Mouse (Mus musculus) liver, embryonic 11.5 days (tissue): Measurements from ENCODE around the gene Gphn. TPM values are rescaled to one million over a fixed set of nuclear protein-coding genes. Genes with fewer than 3 reads are reported as not detected.
"Not testable (repeated sequence)": the region's sequence is repeated elsewhere in the genome, so short reads cannot be mapped to it uniquely, and the experiment has no call there.

Experiments used
- ATAC-seq: fragments of 200-750 bp; cut with Nextera tagmentation; replicated peaks from 2 replicates; pipeline ENCODE4 v1.8.0; 2017; ENCODE audit warnings: moderate number of reproducible peaks, mild to moderate bottlenecking, moderate TSS enrichment, moderate library complexity; ENCODE audit not compliant: low FRiP score
- DNase-seq: peaks from one replicate; pipeline ENCODE4 v3.0.0-alpha.2; 2017; ENCODE audit warnings: low spot score
- H3K27ac ChIP-seq: fragments of 300-500 bp; sonication (generic); 2 replicates; pipeline ENCODE4 v1.5.1; 2014; ENCODE audit warnings: mild to moderate bottlenecking, low read depth, low read length, control low read depth
- H3K27me3 ChIP-seq: fragments of 300-500 bp; sonication (generic); replicated peaks from 2 replicates; pipeline ENCODE4 v1.6.1; 2014; ENCODE audit warnings: low read length, mixed read lengths; ENCODE audit not compliant: control insufficient read depth, insufficient read depth
- H3K36me3 ChIP-seq: fragments of 300-500 bp; sonication (generic); 2 replicates; pipeline ENCODE4 v1.6.1; 2014; ENCODE audit warnings: mild to moderate bottlenecking, low read length, moderate library complexity, mixed read lengths; ENCODE audit not compliant: control insufficient read depth, insufficient read depth
- H3K4me1 ChIP-seq: fragments of 300-500 bp; sonication (generic); replicated peaks from 2 replicates; pipeline ENCODE4 v1.6.1; 2014; ENCODE audit warnings: low read length, mixed read lengths; ENCODE audit not compliant: control insufficient read depth, insufficient read depth
- H3K4me2 ChIP-seq: fragments of 300-500 bp; sonication (generic); 2 replicates; pipeline ENCODE4 v1.6.1; 2014; ENCODE audit warnings: mild to moderate bottlenecking, control low read depth, moderate library complexity
- H3K4me3 ChIP-seq: fragments of 300-500 bp; sonication (generic); 2 replicates; pipeline ENCODE4 v1.5.1; 2014; ENCODE audit warnings: low read depth, low read length, control low read depth
- H3K9ac ChIP-seq: fragments of 300-500 bp; sonication (generic); 2 replicates; pipeline ENCODE4 v1.6.1; 2014; ENCODE audit warnings: low read depth, low read length, control low read depth
- H3K9me3 ChIP-seq: fragments of 300-500 bp; sonication (generic); 2 replicates; pipeline ENCODE4 v1.6.1; 2016; ENCODE audit warnings: low read length, inconsistent platforms, mixed read lengths; ENCODE audit not compliant: control insufficient read depth
- WGBS: fragments of 180-500 bp; shearing (Covaris S2); extraction: QIAGEN DNeasy Blood & Tissue Kit; methylation state at CpG from one replicate; pipeline ENCODE4 v1.1.7; 2014; 5-methylcytosine and 5-hydroxymethylcytosine counted together
- polyA plus RNA-seq: library from polyadenylated mRNA; unstranded; fragments of >200 nt; fragmentation: Nextera tagmentation; extraction: Ambion mirVana; gene quantifications from 2 replicates; pipeline ENCODE4 v1.2.1, GENCODE M21; 2014

Gene Gphn
- polyA plus RNA-seq, 1 experiment from 2014 or later: 13.2 TPM

DNA sequence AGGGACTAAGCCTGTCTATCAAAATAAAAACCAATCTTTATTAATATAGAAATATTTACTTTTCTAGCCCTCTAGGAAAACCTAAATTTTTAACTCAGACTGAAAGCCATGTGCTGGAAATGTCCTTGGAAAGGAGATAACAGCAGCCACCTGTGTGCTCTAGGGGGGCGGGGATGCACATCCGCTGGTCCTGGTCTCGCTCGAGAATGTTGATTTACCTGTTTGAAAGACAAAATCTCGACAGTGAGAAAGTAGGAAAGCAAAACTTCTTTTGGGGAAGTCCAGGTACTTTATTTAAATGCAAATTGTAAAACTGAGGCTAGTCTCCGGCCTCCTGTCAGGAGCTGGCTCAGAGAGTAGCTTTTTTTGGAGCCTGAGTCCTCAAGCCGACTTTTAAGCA, 181.3 kb downstream of the Gphn start:
- H3K4me1 ChIP-seq, H3K4me3 ChIP-seq, H3K4me2 ChIP-seq, H3K36me3 ChIP-seq, H3K9me3 ChIP-seq, DNase-seq, H3K9ac ChIP-seq, H3K27ac ChIP-seq, ATAC-seq, H3K27me3 ChIP-seq: not testable (repeated sequence)
- WGBS: 62% methylated on average over 7 of the region's 7 CpGs

DNA sequence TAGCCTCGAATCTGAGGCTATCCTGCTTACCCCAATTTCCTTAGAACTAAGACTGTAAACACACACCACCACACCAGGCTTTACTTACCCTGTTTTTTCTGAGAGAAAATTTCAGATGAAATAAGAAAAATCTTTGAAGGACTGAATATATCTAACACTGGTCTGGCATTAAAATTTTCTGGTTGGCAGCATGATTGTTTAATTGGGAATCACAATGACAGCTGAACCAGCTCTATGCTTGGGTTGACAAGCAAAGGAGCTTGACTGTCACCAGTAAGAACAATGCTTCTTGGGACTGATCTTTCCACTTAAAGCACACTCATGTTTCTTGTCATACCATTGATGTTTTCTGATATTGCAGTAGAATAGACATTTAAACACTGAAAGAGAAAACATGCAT, 296.0 kb downstream of the Gphn start:
- no peak overlapping the region for H3K4me3 ChIP-seq
- 48% methylated on average over 1 of the region's 1 CpGs for WGBS
- H3K27ac ChIP-seq: no peak overlapping the region
- no peaks in the 10 kb centered on the region for H3K4me1 ChIP-seq
- no peak overlapping the region for H3K9ac ChIP-seq
- H3K27me3 ChIP-seq: no peaks in the 10 kb centered on the region
- H3K4me2 ChIP-seq: no peak overlapping the region
- DNase-seq (no peak), ATAC-seq (no peak)
- no peaks in the 10 kb centered on the region for H3K9me3 ChIP-seq
- H3K36me3 ChIP-seq: no peaks in the 10 kb centered on the region

DNA sequence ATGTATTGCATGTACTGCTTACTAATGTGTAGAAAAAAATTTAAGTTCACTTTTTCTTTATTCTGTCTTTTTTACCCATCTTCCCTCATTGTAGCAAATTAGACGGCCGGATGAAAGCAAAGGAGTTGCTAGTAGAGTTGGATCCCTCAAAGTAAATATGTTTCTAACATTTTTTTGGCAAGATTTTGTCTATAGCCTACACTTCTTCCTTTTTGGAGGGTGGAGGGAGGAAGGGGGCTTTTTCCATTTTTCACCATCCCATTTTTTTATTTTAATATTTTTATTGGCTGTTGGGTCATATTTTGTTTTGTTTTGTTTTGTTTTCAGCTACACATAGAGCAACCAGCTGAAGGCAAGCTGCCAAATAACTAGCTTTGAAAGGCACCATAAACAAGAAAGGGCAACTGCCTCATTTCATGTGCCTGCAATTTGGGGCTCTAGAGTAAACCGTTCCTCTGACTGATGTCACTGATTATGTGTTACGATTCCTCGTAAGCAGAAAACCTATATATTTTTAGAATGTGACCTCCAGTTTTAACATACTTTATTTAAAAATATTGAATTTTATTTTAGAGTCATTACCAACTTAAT, 296.7 kb downstream of the Gphn start:
- no peaks in the 10 kb centered on the region for H3K9me3 ChIP-seq
- no peak for ATAC-seq
- H3K27ac ChIP-seq: no peak overlapping the region
- no peak for DNase-seq
- H3K4me1 ChIP-seq: no peaks in the 10 kb centered on the region
- H3K9ac ChIP-seq: no peak overlapping the region
- no peaks in the 10 kb centered on the region for H3K27me3 ChIP-seq
- WGBS: 95% methylated on average over 5 of the region's 5 CpGs
- no peaks in the 10 kb centered on the region for H3K36me3 ChIP-seq
- no peak overlapping the region for H3K4me2 ChIP-seq
- no peak overlapping the region for H3K4me3 ChIP-seq

- ATAC-seq, H3K27me3 ChIP-seq, H3K9me3 ChIP-seq, DNase-seq, H3K4me1 ChIP-seq, H3K36me3 ChIP-seq, H3K4me3 ChIP-seq, H3K4me2 ChIP-seq, H3K27ac ChIP-seq, H3K9ac ChIP-seq: not testable (repeated sequence)
These were observed 311.4 kb downstream of the Gphn start for GRCm38 (mm10) chr12:78537590-78537989.

- Histone ChIP-seq H3K27ac (no peak overlapping the region), H3K4me3 (no peak overlapping the region), H3K27me3 (no peaks in the 10 kb centered on the region), H3K4me2 (no peak overlapping the region), H3K9ac (no peak overlapping the region), H3K36me3 (no peaks in the 10 kb centered on the region), H3K4me1 (no peaks in the 10 kb centered on the region), H3K9me3 (no peaks in the 10 kb centered on the region)
- ATAC-seq (no peak), DNase-seq (no peak)
- 73% methylated on average over 2 of the region's 2 CpGs for WGBS
These were observed 324.7 kb downstream of the Gphn start for GRCm38 (mm10) chr12:78550913-78551312.

DNA sequence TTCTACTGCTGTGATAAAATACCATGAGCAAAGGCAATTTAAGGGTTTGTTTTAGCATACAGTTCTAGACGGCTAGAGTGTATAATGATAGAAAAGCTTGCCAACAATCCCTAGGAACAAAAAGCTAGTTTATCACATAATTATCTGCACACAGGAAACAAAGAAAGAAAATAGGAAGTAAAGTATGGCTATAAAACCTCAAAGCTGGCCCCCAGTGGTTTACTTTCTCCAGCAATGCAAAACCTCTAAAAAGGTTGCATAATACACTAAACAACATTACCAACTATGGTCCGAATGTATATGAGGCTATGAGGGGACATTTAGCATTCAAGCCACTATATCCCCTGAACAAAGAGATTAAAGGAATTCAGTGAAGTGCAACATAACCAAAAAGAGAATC, 405.6 kb downstream of the Gphn start:
- WGBS: 54% methylated on average over 2 of the region's 2 CpGs

GRCm38 (mm10) chr12:78639466-78639865, 413.3 kb downstream of the Gphn start:
- Histone ChIP-seq H3K9ac (no peak overlapping the region), H3K4me1 (no peaks in the 10 kb centered on the region), H3K4me3 (no peak overlapping the region), H3K9me3 (no peaks in the 10 kb centered on the region), H3K27ac (no peak overlapping the region), H3K27me3 (no peaks in the 10 kb centered on the region), H3K4me2 (no peak overlapping the region), H3K36me3 (no peaks in the 10 kb centered on the region)
- ATAC-seq: no peak
- DNase-seq: no peak
- 17% methylated on average over 1 of the region's 1 CpGs for WGBS

More for the DNA sequence above, 405.6 kb downstream of the Gphn start:
- Histone ChIP-seq H3K36me3 (no peaks in the 10 kb centered on the region), H3K27ac (no peak overlapping the region), H3K9ac (no peak overlapping the region), H3K9me3 (no peaks in the 10 kb centered on the region), H3K4me3 (no peak overlapping the region), H3K4me2 (no peak overlapping the region), H3K4me1 (no peaks in the 10 kb centered on the region), H3K27me3 (no peaks in the 10 kb centered on the region)
- DNase-seq (no peak), ATAC-seq (no peak)

- Histone ChIP-seq H3K36me3 (no peaks in the 10 kb centered on the region), H3K27ac (no peak overlapping the region), H3K9ac (no peak overlapping the region), H3K4me3 (no peak overlapping the region), H3K9me3 (no peaks in the 10 kb centered on the region), H3K4me2 (no peak overlapping the region), H3K4me1 (no peaks in the 10 kb centered on the region), H3K27me3 (no peaks in the 10 kb centered on the region)
- no peak for DNase-seq
- 36% methylated on average over 2 of the region's 2 CpGs for WGBS
- no peak for ATAC-seq
These were observed 413.9 kb downstream of the Gphn start for GRCm38 (mm10) chr12:78640086-78640485.

GRCm38 (mm10) chr12:78641220-78641619, 415.0 kb downstream of the Gphn start:
- Histone ChIP-seq H3K4me1 (no peaks in the 10 kb centered on the region), H3K36me3 (no peaks in the 10 kb centered on the region), H3K4me2 (no peak overlapping the region), H3K9ac (no peak overlapping the region), H3K4me3 (no peak overlapping the region), H3K9me3 (no peaks in the 10 kb centered on the region), H3K27ac (no peak overlapping the region), H3K27me3 (no peaks in the 10 kb centered on the region)
- ATAC-seq: no peak
- DNase-seq: no peak
